Mouse (Mus musculus) bone marrow, adult 2 months (tissue): ENCODE data around the gene Cpne4. TPM values are rescaled to one million over a fixed set of nuclear protein-coding genes. Genes with fewer than 3 reads are reported as not detected.

Experiments used
- H3K27ac ChIP-seq: fragments of 200-500 bp; 2 replicates; pipeline ENCODE4 v1.5.1; 2012; ENCODE audit warnings: low read depth, mild to moderate bottlenecking, control low read depth, inconsistent platforms, low read length; ENCODE audit not compliant: control insufficient read depth, poor library complexity, insufficient read depth
- H3K4me1 ChIP-seq: fragments of 200-500 bp; 2 replicates; pipeline ENCODE4 v1.6.1; 2011; ENCODE audit warnings: low read length; ENCODE audit not compliant: control insufficient read depth, insufficient read depth
- H3K4me3 ChIP-seq: fragments of 200-500 bp; replicated peaks from 2 replicates; pipeline ENCODE3; 2011; ENCODE audit warnings: mild to moderate bottlenecking, low read depth, low read length, control low read depth; ENCODE audit not compliant: control insufficient read depth
- CTCF ChIP-seq: fragments of 200-500 bp; IDR thresholded peaks from 2 replicates; pipeline ENCODE4 v1.5.1; 2011; ENCODE audit warnings: low read length, control low read depth; ENCODE audit not compliant: control insufficient read depth, insufficient read depth
- POLR2A ChIP-seq: fragments of 200-500 bp; IDR thresholded peaks from 2 replicates; pipeline ENCODE4 v1.6.1; 2011; ENCODE audit warnings: low read depth, mild to moderate bottlenecking, control low read depth, low read length, borderline replicate concordance; ENCODE audit not compliant: control insufficient read depth
- WGBS: fragments of 180-500 bp; shearing (Covaris S2); methylation state at CpG from one replicate; pipeline ENCODE4 v1.1.7; 2018; 5-methylcytosine and 5-hydroxymethylcytosine counted together
- polyA plus RNA-seq: library from polyadenylated mRNA; stranded (reverse); fragments of >200 nt; gene quantifications from 2 replicates; pipeline ENCODE4 v1.2.4, GENCODE M21; 2011; ENCODE audit warnings: low replicate concordance; ENCODE audit not compliant: missing spikeins, insufficient read depth, insufficient read length

The Cpne4 gene
- polyA plus RNA-seq, 1 experiment, result not detected

- Histone ChIP-seq H3K4me1 (no peaks in the 10 kb centered on the region), H3K4me3 (no peak overlapping the region), H3K27ac (no peak overlapping the region)
- no peak for TF ChIP-seq POLR2A
- TF ChIP-seq CTCF, result no peak
- 59% methylated on average over 3 of the region's 3 CpGs for WGBS
These were observed 405.1 kb downstream of the Cpne4 start for GRCm38 (mm10) chr9:104952176-104952575.

- H3K4me3 ChIP-seq, result no peak overlapping the region
- H3K27ac ChIP-seq, result no peak overlapping the region
- 11% methylated on average over 7 of the region's 7 CpGs for WGBS
- no peak for TF ChIP-seq CTCF
- no peaks in the 10 kb centered on the region for H3K4me1 ChIP-seq
These were observed 425.7 kb downstream of the Cpne4 start for GRCm38 (mm10) chr9:104972828-104973227.

GRCm38 (mm10) chr9:104981934-104982548 is 435.0 kb downstream of the Cpne4 start:
- no peak for TF ChIP-seq CTCF
- no peak for TF ChIP-seq POLR2A
- Histone ChIP-seq H3K4me1 (no peaks in the 10 kb centered on the region; the same call in 1 of the 2 replicates), H3K4me3 (no peak overlapping the region), H3K27ac (no peak overlapping the region)
- WGBS, result 67% methylated on average over 2 of the region's 2 CpGs

- 27% methylated on average over 1 of the region's 1 CpGs for WGBS
- H3K4me1 ChIP-seq, result no peaks in the 10 kb centered on the region
- no peak overlapping the region for H3K4me3 ChIP-seq
- no peak overlapping the region for H3K27ac ChIP-seq
- no peak for TF ChIP-seq POLR2A
- TF ChIP-seq CTCF, result no peak
These were observed 451.1 kb downstream of the Cpne4 start for GRCm38 (mm10) chr9:104998225-104998624.

- TF ChIP-seq POLR2A, result no peak
- no peak for TF ChIP-seq CTCF
- Histone ChIP-seq H3K4me1 (no peaks in the 10 kb centered on the region), H3K27ac (no peak overlapping the region), H3K4me3 (no peak overlapping the region)
- 28% methylated on average over 2 of the region's 2 CpGs for WGBS
These were observed 463.6 kb downstream of the Cpne4 start for GRCm38 (mm10) chr9:105010721-105011120.

GRCm38 (mm10) chr9:105018186-105018585 is 471.1 kb downstream of the Cpne4 start:
- WGBS, result 69% methylated on average over 7 of the region's 7 CpGs
- H3K4me3 ChIP-seq, result no peak overlapping the region
- H3K27ac ChIP-seq, result no peak overlapping the region
- H3K4me1 ChIP-seq, result no peaks in the 10 kb centered on the region
- TF ChIP-seq CTCF (no peak), POLR2A (no peak)

- no peaks in the 10 kb centered on the region for H3K4me1 ChIP-seq
- WGBS, result 67% methylated on average over 3 of the region's 3 CpGs
- H3K27ac ChIP-seq, result no peak overlapping the region
- TF ChIP-seq CTCF (no peak), POLR2A (no peak)
- H3K4me3 ChIP-seq, result no peak overlapping the region
These were observed 481.2 kb downstream of the Cpne4 start for GRCm38 (mm10) chr9:105028311-105028710.

GRCm38 (mm10) chr9:105032572-105032971 is 485.5 kb downstream of the Cpne4 start:
- WGBS, result 83% methylated on average over 9 of the region's 9 CpGs
- Histone ChIP-seq H3K4me1 (no peaks in the 10 kb centered on the region), H3K27ac (no peak overlapping the region), H3K4me3 (no peak overlapping the region)
- TF ChIP-seq CTCF (no peak), POLR2A (no peak)

- H3K4me3 ChIP-seq, result no peak overlapping the region
- no peaks in the 10 kb centered on the region for H3K4me1 ChIP-seq
- no peak overlapping the region for H3K27ac ChIP-seq
- WGBS, result 84% methylated on average over 7 of the region's 7 CpGs
- TF ChIP-seq POLR2A (no peak), CTCF (no peak)
These were observed 486.6 kb downstream of the Cpne4 start for GRCm38 (mm10) chr9:105033641-105034040.
